Mouse (Mus musculus): ENCODE results near the gene Arsb. TPM values are rescaled to one million over a fixed set of nuclear protein-coding genes. Genes with fewer than 3 reads are reported as not detected.

Arsb gene
- polyA plus RNA-seq, 1 experiment = 9.2 TPM

DNA sequence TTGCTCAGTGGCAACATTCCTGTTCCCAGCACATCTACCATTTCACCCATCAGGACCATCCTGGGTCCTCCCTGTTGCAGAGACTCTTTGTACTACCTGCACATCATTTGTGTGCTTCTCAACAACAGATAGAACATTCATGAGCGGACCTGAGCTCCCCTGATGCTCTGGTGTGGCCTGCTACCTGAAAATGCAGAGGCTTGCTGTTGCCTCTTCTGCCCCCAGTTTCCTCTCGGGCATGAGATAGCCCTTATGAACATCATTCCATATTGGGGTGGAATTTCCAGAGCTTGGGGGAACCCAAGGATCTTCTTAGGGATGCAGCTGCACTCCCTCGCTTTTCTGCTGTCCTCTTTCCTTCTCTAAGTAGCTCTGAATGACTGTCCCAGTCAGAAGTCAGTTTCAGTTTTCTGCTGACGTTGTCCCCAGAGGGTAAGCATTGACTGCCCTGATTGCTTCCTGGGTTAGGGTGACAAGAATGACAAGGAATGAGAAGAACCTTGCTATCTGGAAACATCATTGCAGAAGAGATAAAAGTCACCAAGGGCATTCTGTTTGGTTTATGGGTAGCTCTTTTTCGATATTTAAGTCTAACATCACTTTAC lies 78.4 kb downstream of the Arsb start:
- H3K36me3 ChIP-seq (ENCODE audit: control insufficient read depth, insufficient read depth) = no peaks in the 10 kb centered on the region
- no peak for TF ChIP-seq MAX (IDR thresholded peaks at IDR 0.05)
- TF ChIP-seq CTCF (IDR thresholded peaks at IDR 0.05; ENCODE audit: control insufficient read depth, insufficient read depth, insufficient read length) = no peak
- no peak for TF ChIP-seq FOSL1 (IDR thresholded peaks at IDR 0.05; ENCODE audit: insufficient read depth, low read length, poor library complexity, severe bottlenecking)
- TF ChIP-seq MYOG (IDR thresholded peaks at IDR 0.05; ENCODE audit: control insufficient read depth, extremely low read depth, insufficient read length) = no peak
- no peak for TF ChIP-seq MYOD1 (IDR thresholded peaks at IDR 0.05; ENCODE audit: control insufficient read depth, insufficient read length, low read depth)
- no peak for TF ChIP-seq CEBPB (IDR thresholded peaks at IDR 0.05; ENCODE audit: low read depth)
- no peak for TF ChIP-seq USF1 (IDR thresholded peaks at IDR 0.05; ENCODE audit: low read depth)
- H3K27me3 ChIP-seq (ENCODE audit: control insufficient read depth, insufficient read depth, insufficient read length) = no peaks in the 10 kb centered on the region
- H3K79me2 ChIP-seq (ENCODE audit: control insufficient read depth, insufficient read depth) = no peaks in the 10 kb centered on the region
- no peak overlapping the region for H3K4me3 ChIP-seq (ENCODE audit: insufficient read depth, poor library complexity, severe bottlenecking)
- H3ac ChIP-seq (ENCODE audit: control insufficient read depth, insufficient read length, low read depth) = no peak overlapping the region
- H3K79me3 ChIP-seq (ENCODE audit: low read depth) = no peaks in the 10 kb centered on the region

DNA sequence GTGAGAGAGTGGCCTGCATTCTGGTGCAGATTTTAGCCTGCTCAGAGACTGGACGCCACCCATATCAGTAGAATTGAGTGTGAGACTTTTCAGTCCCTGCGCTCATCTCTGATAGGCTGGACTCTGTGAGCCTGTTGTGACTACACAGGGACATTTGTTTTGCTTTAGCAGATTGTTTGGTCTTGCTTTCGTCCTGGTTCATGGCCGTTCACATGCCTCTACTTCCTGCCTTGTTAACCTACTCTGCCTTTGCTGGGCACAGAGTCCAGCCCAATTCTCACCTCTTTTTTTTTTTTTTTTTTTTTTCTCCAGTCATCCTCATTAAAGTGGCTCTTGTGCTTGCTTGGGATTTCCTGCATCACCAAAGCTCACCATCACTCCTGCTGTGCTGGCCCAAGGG lies 79.2 kb downstream of the Arsb start:
- H3ac ChIP-seq (ENCODE audit: control insufficient read depth, insufficient read length, low read depth) = no peak overlapping the region
- H3K79me3 ChIP-seq (ENCODE audit: low read depth) = no peaks in the 10 kb centered on the region
- no peaks in the 10 kb centered on the region for H3K36me3 ChIP-seq (ENCODE audit: control insufficient read depth, insufficient read depth)
- H3K79me2 ChIP-seq (ENCODE audit: control insufficient read depth, insufficient read depth) = no peaks in the 10 kb centered on the region
- TF ChIP-seq USF1 (IDR thresholded peaks at IDR 0.05; ENCODE audit: low read depth) = no peak
- TF ChIP-seq CEBPB (IDR thresholded peaks at IDR 0.05; ENCODE audit: low read depth) = no peak
- no peak for TF ChIP-seq CTCF (IDR thresholded peaks at IDR 0.05; ENCODE audit: control insufficient read depth, insufficient read depth, insufficient read length)
- TF ChIP-seq MYOG (IDR thresholded peaks at IDR 0.05; ENCODE audit: control insufficient read depth, extremely low read depth, insufficient read length) = no peak
- no peak for TF ChIP-seq MYOD1 (IDR thresholded peaks at IDR 0.05; ENCODE audit: control insufficient read depth, insufficient read length, low read depth)
- no peak for TF ChIP-seq MAX (IDR thresholded peaks at IDR 0.05)
- TF ChIP-seq FOSL1 (IDR thresholded peaks at IDR 0.05; ENCODE audit: insufficient read depth, low read length, poor library complexity, severe bottlenecking) = no peak
- H3K27me3 ChIP-seq (ENCODE audit: control insufficient read depth, insufficient read depth, insufficient read length) = no peaks in the 10 kb centered on the region
- no peak overlapping the region for H3K4me3 ChIP-seq (ENCODE audit: insufficient read depth, poor library complexity, severe bottlenecking)

DNA sequence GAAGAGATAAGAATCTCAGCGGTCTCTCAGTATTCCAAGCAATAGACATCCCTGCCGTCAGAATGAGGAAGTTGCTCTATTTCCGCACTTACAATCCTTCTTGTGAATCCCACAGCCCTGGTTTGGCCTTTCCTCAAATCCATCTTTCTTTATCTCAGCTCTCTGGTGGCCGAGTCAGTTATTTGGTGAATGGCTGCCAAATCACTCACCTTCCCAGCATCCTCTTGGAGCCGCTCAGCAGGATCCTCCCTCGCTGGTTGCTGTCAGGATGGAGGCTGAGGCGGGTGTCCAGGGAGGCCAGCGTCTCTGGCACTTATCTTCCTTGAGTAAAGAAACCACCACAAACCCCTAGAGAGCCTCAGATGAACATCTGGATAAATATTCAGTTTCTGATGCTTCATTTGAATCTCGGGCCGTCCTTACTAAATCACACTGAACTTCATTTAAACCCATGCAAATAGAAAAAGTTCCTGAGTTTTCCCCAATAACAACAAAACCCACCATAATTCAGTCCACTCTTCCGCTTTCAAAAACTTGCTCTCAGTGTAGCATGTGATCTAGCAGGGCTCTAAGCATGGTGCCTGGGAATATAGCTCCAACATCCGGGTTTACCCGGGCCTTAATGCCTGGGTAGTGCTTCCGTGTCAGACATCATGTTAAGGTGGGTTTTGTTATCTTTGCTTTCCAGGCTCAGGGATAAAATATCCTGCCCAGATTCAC lies 81.1 kb downstream of the Arsb start:
- no peaks in the 10 kb centered on the region for H3K79me2 ChIP-seq (ENCODE audit: control insufficient read depth, insufficient read depth)
- TF ChIP-seq MYOG (IDR thresholded peaks at IDR 0.05; ENCODE audit: control insufficient read depth, extremely low read depth, insufficient read length) (no peak), USF1 (IDR thresholded peaks at IDR 0.05; ENCODE audit: low read depth) (no peak)

DNA sequence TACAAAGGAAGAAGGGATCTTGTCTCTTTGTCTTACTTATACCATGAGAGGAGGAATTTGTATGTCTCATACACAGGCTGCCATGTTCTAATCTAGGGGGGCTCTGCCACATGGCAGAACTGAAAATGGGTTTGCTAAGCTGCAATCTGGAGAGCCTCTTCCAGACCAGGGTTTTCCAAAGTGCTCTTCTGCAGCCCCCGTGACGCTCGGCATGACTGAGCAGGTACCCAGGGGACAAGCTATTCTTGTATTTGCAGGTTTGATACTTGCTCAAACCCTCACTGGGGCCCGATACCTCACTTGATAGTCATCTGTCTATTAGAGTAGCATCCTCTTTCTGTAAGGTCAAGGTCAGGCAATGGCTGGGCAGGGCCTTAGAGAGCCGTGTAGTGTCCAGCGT lies 82.3 kb downstream of the Arsb start:
- no peaks in the 10 kb centered on the region for H3K79me3 ChIP-seq (ENCODE audit: low read depth)
- no peak overlapping the region for H3ac ChIP-seq (ENCODE audit: control insufficient read depth, insufficient read length, low read depth)
- H3K79me2 ChIP-seq (ENCODE audit: control insufficient read depth, insufficient read depth) = no peaks in the 10 kb centered on the region
- no peaks in the 10 kb centered on the region for H3K27me3 ChIP-seq (ENCODE audit: control insufficient read depth, insufficient read depth, insufficient read length)
- TF ChIP-seq MYOD1 (IDR thresholded peaks at IDR 0.05; ENCODE audit: control insufficient read depth, insufficient read length, low read depth) = no peak
- no peak for TF ChIP-seq USF1 (IDR thresholded peaks at IDR 0.05; ENCODE audit: low read depth)
- no peak for TF ChIP-seq CEBPB (IDR thresholded peaks at IDR 0.05; ENCODE audit: low read depth)
- TF ChIP-seq CTCF (IDR thresholded peaks at IDR 0.05; ENCODE audit: control insufficient read depth, insufficient read depth, insufficient read length) = no peak
- H3K36me3 ChIP-seq (ENCODE audit: control insufficient read depth, insufficient read depth) = no peaks in the 10 kb centered on the region
- H3K4me3 ChIP-seq (ENCODE audit: insufficient read depth, poor library complexity, severe bottlenecking) = no peak overlapping the region

More for the DNA sequence above, 81.1 kb downstream of the Arsb start:
- Histone ChIP-seq H3K36me3 (ENCODE audit: control insufficient read depth, insufficient read depth) (no peaks in the 10 kb centered on the region), H3K4me3 (ENCODE audit: insufficient read depth, poor library complexity, severe bottlenecking) (no peak overlapping the region), H3K27me3 (ENCODE audit: control insufficient read depth, insufficient read depth, insufficient read length) (no peaks in the 10 kb centered on the region), H3ac (ENCODE audit: control insufficient read depth, insufficient read length, low read depth) (no peak overlapping the region), H3K79me3 (ENCODE audit: low read depth) (no peaks in the 10 kb centered on the region)

DNA sequence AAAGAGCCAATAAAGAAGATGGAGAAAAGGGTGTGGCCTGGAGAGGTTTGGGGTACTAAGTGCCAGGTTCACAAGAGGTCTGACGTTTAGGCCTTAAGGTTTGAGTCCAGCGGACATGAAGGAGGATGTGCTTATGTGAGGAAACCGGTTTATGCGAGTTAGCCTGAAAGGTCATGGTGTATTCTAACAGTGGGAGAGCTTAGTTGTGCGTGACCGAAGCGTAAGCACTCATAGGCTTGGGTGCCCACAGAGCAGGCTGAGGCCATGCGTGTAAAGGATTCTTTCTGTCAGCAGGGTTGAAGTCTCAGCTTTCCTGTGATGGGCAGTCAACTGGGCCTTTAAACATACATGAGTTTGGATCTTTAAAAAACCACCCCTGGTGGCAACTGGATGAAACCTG lies 82.9 kb downstream of the Arsb start:
- Histone ChIP-seq H3K27me3 (ENCODE audit: control insufficient read depth, insufficient read depth, insufficient read length) (no peaks in the 10 kb centered on the region), H3K79me2 (ENCODE audit: control insufficient read depth, insufficient read depth) (no peaks in the 10 kb centered on the region)
- TF ChIP-seq USF1 (IDR thresholded peaks at IDR 0.05; ENCODE audit: low read depth) = no peak
- no peak for TF ChIP-seq MAX (IDR thresholded peaks at IDR 0.05)

DNA sequence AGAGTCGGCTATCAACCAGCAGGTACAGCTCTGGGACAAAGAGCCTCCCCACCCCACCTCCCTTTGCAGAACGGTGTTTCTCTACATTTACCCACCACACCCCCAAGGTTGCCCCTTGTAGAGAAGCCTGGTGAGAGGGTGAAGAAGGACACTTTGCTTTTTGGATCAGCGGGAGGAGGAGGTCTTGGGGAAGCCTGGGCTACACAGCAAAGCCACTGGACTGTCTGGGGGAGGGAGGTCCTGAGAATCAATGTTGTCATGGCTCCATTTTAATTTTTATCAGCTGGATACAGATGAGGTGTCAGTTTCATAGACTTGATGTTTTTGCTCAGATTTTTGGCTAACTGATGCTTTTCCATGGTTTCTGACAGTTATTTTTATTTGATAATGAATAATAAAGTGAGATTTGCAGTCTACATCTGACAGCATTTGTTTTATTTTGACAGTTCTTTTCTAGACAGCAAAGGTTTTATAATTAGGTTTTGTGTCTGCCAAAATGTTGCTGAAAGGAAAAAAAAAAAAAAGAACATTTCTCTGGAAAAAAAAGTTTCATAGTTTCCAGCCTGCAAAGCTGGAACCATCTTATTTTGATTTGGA lies 83.6 kb downstream of the Arsb start:
- Histone ChIP-seq H3ac (ENCODE audit: control insufficient read depth, insufficient read length, low read depth) (no peak overlapping the region), H3K4me3 (ENCODE audit: insufficient read depth, poor library complexity, severe bottlenecking) (no peak overlapping the region), H3K27me3 (ENCODE audit: control insufficient read depth, insufficient read depth, insufficient read length) (no peaks in the 10 kb centered on the region), H3K79me2 (ENCODE audit: control insufficient read depth, insufficient read depth) (no peaks in the 10 kb centered on the region), H3K36me3 (ENCODE audit: control insufficient read depth, insufficient read depth) (no peaks in the 10 kb centered on the region), H3K79me3 (ENCODE audit: low read depth) (no peaks in the 10 kb centered on the region)
- TF ChIP-seq MYOD1 (IDR thresholded peaks at IDR 0.05; ENCODE audit: control insufficient read depth, insufficient read length, low read depth) (no peak), USF1 (IDR thresholded peaks at IDR 0.05; ENCODE audit: low read depth) (no peak), MAX (IDR thresholded peaks at IDR 0.05) (no peak), FOSL1 (IDR thresholded peaks at IDR 0.05; ENCODE audit: insufficient read depth, low read length, poor library complexity, severe bottlenecking) (no peak), MYOG (IDR thresholded peaks at IDR 0.05; ENCODE audit: control insufficient read depth, extremely low read depth, insufficient read length) (no peak), CTCF (IDR thresholded peaks at IDR 0.05; ENCODE audit: control insufficient read depth, insufficient read depth, insufficient read length) (no peak), CEBPB (IDR thresholded peaks at IDR 0.05; ENCODE audit: low read depth) (no peak)

More for the DNA sequence above, 82.9 kb downstream of the Arsb start:
- Histone ChIP-seq H3K4me3 (ENCODE audit: insufficient read depth, poor library complexity, severe bottlenecking) (no peak overlapping the region), H3K79me3 (ENCODE audit: low read depth) (no peaks in the 10 kb centered on the region), H3K36me3 (ENCODE audit: control insufficient read depth, insufficient read depth) (no peaks in the 10 kb centered on the region), H3ac (ENCODE audit: control insufficient read depth, insufficient read length, low read depth) (no peak overlapping the region)
